Mouse (Mus musculus) stomach, embryonic 16.5 days (tissue): ENCODE results near the gene Meis2. TPM values are rescaled to one million over a fixed set of nuclear protein-coding genes. Genes with fewer than 3 reads are reported as not detected.

Experiments used
- ATAC-seq: fragments of 200-750 bp; cut with Nextera tagmentation; 2 replicates; pipeline ENCODE4 v1.8.0; 2017; ENCODE audit warnings: moderate number of reproducible peaks, moderate TSS enrichment; ENCODE audit not compliant: insufficient read depth, low FRiP score
- H3K27ac ChIP-seq: fragments of 300-500 bp; sonication (generic); 2 replicates; pipeline ENCODE4 v1.5.1; 2014; ENCODE audit warnings: low read length
- H3K27me3 ChIP-seq: fragments of 300-500 bp; sonication (generic); 2 replicates; pipeline ENCODE4 v1.6.1; 2014; ENCODE audit warnings: low read length, control low read depth, mixed read lengths; ENCODE audit not compliant: control insufficient read depth, insufficient read depth
- H3K36me3 ChIP-seq: fragments of 300-500 bp; sonication (generic); 2 replicates; pipeline ENCODE4 v1.6.1; 2014; ENCODE audit warnings: low read length; ENCODE audit not compliant: control insufficient read depth, insufficient read depth
- H3K4me1 ChIP-seq: fragments of 300-500 bp; sonication (generic); 2 replicates; pipeline ENCODE4 v1.6.1; 2014; ENCODE audit warnings: low read length, control low read depth, mixed read lengths; ENCODE audit not compliant: control insufficient read depth, insufficient read depth
- H3K4me2 ChIP-seq: fragments of 300-500 bp; sonication (generic); 2 replicates; pipeline ENCODE4 v1.6.1; 2014; ENCODE audit warnings: low read depth, low read length, mixed read lengths
- H3K4me3 ChIP-seq: fragments of 300-500 bp; sonication (generic); replicated peaks from 2 replicates; pipeline ENCODE4 v1.5.1; 2014; ENCODE audit warnings: mild to moderate bottlenecking, low read length
- H3K9ac ChIP-seq: fragments of 300-500 bp; sonication (generic); 2 replicates; pipeline ENCODE4 v1.6.1; 2014; ENCODE audit warnings: low read length
- H3K9me3 ChIP-seq: fragments of 300-500 bp; sonication (generic); replicated peaks from 2 replicates; pipeline ENCODE4 v1.6.1; 2016; ENCODE audit warnings: low read length, control low read depth; ENCODE audit not compliant: control insufficient read depth
- WGBS: fragments of 180-500 bp; shearing (Covaris S2); extraction: QIAGEN DNeasy Blood & Tissue Kit; methylation state at CpG from one replicate; pipeline ENCODE4 v1.1.7; 2014; 5-methylcytosine and 5-hydroxymethylcytosine counted together
- polyA plus RNA-seq: library from polyadenylated mRNA; unstranded; fragments of >200 nt; fragmentation: Nextera tagmentation; extraction: Ambion mirVana; gene quantifications from 2 replicates; pipeline ENCODE4 v1.2.1, GENCODE M21; 2015

The Meis2 gene
- polyA plus RNA-seq, 1 experiment from 2014 or later, result 43.3 TPM

GRCm38 (mm10) chr2:115860600-115861347 lies 204.9 kb downstream of the Meis2 start:
- ATAC-seq, result no peak
- H3K9me3 ChIP-seq, result no peaks in the 10 kb centered on the region
- peak overlapping the region; percentile 31 for H3K4me3 ChIP-seq
- peaks cover 6% of the 10 kb centered on the region; the same call in 1 of the 2 replicates for H3K27me3 ChIP-seq
- no peak overlapping the region for H3K27ac ChIP-seq
- 9% methylated on average over 25 of the region's 25 CpGs for WGBS
- peak overlapping the region; percentile 51 for H3K4me2 ChIP-seq
- H3K36me3 ChIP-seq, result no peaks in the 10 kb centered on the region
- peaks cover 18% of the 10 kb centered on the region for H3K4me1 ChIP-seq
- H3K9ac ChIP-seq, result peak overlapping the region; percentile 46

- WGBS, result 4% methylated on average over 15 of the region's 15 CpGs
- Histone ChIP-seq H3K9ac (peak overlapping the region; percentile 46), H3K4me2 (peak overlapping the region; percentile 51), H3K4me3 (peak overlapping the region; percentile 31), H3K9me3 (no peaks in the 10 kb centered on the region), H3K27me3 (peaks cover 6% of the 10 kb centered on the region; the same call in 1 of the 2 replicates), H3K27ac (peak overlapping the region; percentile 52; the same call in 1 of the 2 replicates), H3K4me1 (peaks cover 18% of the 10 kb centered on the region), H3K36me3 (no peaks in the 10 kb centered on the region)
- ATAC-seq, result peak; percentile 52; the same call in 1 of the 2 replicates
Measured at GRCm38 (mm10) chr2:115860141-115860480, 205.5 kb downstream of the Meis2 start.

- H3K4me1 ChIP-seq, result peaks cover 18% of the 10 kb centered on the region
- WGBS, result 10% methylated on average over 26 of the region's 27 CpGs
- peak overlapping the region; percentile 35; the same call in 1 of the 2 replicates for H3K9ac ChIP-seq
- H3K4me2 ChIP-seq, result peak overlapping the region; percentile 51
- peak overlapping the region; percentile 31 for H3K4me3 ChIP-seq
- H3K36me3 ChIP-seq, result no peaks in the 10 kb centered on the region
- no peaks in the 10 kb centered on the region for H3K9me3 ChIP-seq
- H3K27ac ChIP-seq, result peak overlapping the region; percentile 52
- H3K27me3 ChIP-seq, result peaks cover 6% of the 10 kb centered on the region; the same call in 1 of the 2 replicates
- ATAC-seq, result peak; percentile 60; the same call in 1 of the 2 replicates
Measured at GRCm38 (mm10) chr2:115859371-115860140, 206.1 kb downstream of the Meis2 start.

GRCm38 (mm10) chr2:115858927-115859326 lies 206.7 kb downstream of the Meis2 start:
- no peak for ATAC-seq
- H3K4me2 ChIP-seq, result peak overlapping the region; percentile 51
- H3K4me1 ChIP-seq, result peaks cover 20% of the 10 kb centered on the region
- 32% methylated on average over 10 of the region's 10 CpGs for WGBS
- H3K4me3 ChIP-seq, result no peak overlapping the region
- H3K9ac ChIP-seq, result no peak overlapping the region
- no peaks in the 10 kb centered on the region for H3K9me3 ChIP-seq
- peaks cover 6% of the 10 kb centered on the region; the same call in 1 of the 2 replicates for H3K27me3 ChIP-seq
- 0 out of 2 replicates have a peak overlapping the region, but pooled peaks have one; percentile 52 for H3K27ac ChIP-seq
- no peaks in the 10 kb centered on the region for H3K36me3 ChIP-seq

GRCm38 (mm10) chr2:115858246-115858645 lies 207.4 kb downstream of the Meis2 start:
- Histone ChIP-seq H3K27ac (peak overlapping the region; percentile 67), H3K4me3 (no peak overlapping the region)
- ATAC-seq, result no peak

GRCm38 (mm10) chr2:115857123-115858080 lies 208.2 kb downstream of the Meis2 start:
- no peak for ATAC-seq
- Histone ChIP-seq H3K27ac (peak overlapping the region; percentile 67), H3K36me3 (no peaks in the 10 kb centered on the region), H3K4me3 (no peak overlapping the region), H3K27me3 (peaks cover 8% of the 10 kb centered on the region; the same call in 1 of the 2 replicates), H3K9me3 (no peaks in the 10 kb centered on the region), H3K4me1 (peaks cover 25% of the 10 kb centered on the region), H3K4me2 (no peak overlapping the region), H3K9ac (no peak overlapping the region)
- WGBS, result 40% methylated on average over 11 of the region's 11 CpGs

More at GRCm38 (mm10) chr2:115858246-115858645, 207.4 kb downstream of the Meis2 start:
- Histone ChIP-seq H3K4me1 (peaks cover 20% of the 10 kb centered on the region), H3K36me3 (no peaks in the 10 kb centered on the region), H3K27me3 (peaks cover 6% of the 10 kb centered on the region; the same call in 1 of the 2 replicates), H3K4me2 (no peak overlapping the region), H3K9ac (no peak overlapping the region), H3K9me3 (no peaks in the 10 kb centered on the region)
- WGBS, result 48% methylated on average over 8 of the region's 8 CpGs

GRCm38 (mm10) chr2:115856401-115857073 lies 209.1 kb downstream of the Meis2 start:
- Histone ChIP-seq H3K36me3 (no peaks in the 10 kb centered on the region), H3K27me3 (peaks cover 9% of the 10 kb centered on the region; the same call in 1 of the 2 replicates), H3K4me2 (peak overlapping the region; percentile 63), H3K4me1 (peaks cover 26% of the 10 kb centered on the region), H3K9me3 (no peaks in the 10 kb centered on the region), H3K4me3 (peak overlapping the region; percentile 46), H3K9ac (peak overlapping the region; percentile 34; the same call in 1 of the 2 replicates), H3K27ac (no peak overlapping the region)
- no peak for ATAC-seq
- 9% methylated on average over 13 of the region's 13 CpGs for WGBS
